Mouse (Mus musculus) B cell, adult 2 months (primary cell): ENCODE results near the gene Cfap298.

Experiments
- DNase-seq, 2 experiments: peaks; one replicate each; pipeline ENCODE4 v3.0.0; 2022

Cfap298 gene

DNA sequence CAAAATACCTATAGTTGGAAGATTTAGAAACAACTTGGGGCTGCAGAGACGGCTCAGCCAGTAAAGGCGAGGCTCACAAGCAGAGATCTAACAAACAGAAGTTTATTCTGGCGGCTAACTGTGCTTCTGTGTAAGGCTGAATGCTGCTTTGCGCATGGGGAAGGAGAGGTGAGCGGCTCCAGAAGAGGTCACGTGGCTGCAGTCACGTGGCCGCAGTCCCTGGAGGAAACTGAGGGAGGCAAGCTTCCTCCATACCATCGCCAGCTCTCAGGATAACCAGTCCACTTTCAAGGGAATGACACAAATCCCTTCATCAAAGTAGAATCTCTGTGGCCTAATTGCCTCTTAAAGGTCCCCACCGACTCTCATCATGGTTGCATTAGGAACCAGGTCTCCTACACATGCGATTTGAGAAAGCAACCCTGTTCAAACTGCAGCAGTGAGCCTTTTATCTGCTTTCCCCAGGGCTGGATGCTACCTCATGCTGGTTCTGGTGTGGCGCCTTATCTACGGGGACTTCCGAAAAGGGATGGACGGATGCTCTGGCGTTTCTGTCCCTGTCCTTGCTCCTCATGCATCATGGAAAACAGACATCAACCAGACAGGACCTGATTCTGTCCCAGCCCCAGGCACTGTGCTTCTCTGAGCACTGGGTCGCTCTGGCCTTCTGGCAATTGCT, 23.9 kb downstream of the Cfap298 start:
- no peak for DNase-seq

GRCm38 (mm10) chr16:90907250-90907649, 27.7 kb downstream of the Cfap298 start:
- DNase-seq = no peak

DNA sequence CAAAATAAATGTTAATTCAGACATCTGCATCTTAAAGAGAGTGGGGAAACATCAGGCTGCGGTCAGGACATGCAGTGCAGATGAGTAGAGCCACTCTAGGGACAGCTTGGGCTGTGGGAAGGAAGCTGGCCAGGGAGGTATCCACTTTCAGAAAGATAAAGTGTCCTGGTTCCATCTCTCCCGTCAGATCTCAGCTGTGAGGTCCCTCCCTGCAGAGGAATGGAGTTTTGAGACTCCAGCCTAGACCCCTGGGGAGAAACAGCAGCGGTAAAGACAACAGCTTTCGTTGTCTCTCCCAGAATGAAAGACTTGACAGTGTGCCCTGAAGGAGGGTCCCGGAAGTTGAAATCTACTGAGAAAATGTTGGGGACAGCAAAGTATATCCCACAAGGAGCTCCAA, 31.6 kb downstream of the Cfap298 start:
- no peak for DNase-seq

GRCm38 (mm10) chr16:90901364-90901763, 33.5 kb downstream of the Cfap298 start:
- no peak for DNase-seq

- DNase-seq = no peak
These were observed 35.4 kb downstream of the Cfap298 start for GRCm38 (mm10) chr16:90899498-90899897.

- DNase-seq = no peak
These were observed 37.3 kb downstream of the Cfap298 start for GRCm38 (mm10) chr16:90897651-90898050.

DNA sequence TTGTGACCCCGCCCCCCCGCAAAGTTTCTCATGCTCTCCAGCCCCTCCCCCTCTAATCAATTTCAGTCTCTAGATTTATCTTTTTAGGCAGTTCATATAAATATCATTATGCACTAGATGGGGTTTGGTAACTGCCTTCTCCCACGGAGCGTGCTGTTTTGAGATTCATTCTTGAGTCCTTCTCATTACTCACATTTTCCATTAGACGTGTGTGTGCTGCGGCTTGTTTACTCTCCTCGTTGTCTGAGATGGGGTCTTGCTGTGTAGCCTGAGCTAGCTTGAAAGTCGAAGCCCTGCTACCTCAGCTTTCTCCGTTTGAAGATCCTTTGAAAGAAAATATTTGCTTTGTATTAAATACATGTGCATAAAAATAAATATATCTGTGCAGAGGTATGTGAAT, 41.1 kb downstream of the Cfap298 start:
- no peak for DNase-seq

- DNase-seq = no peak
These were observed 41.9 kb downstream of the Cfap298 start for GRCm38 (mm10) chr16:90893019-90893418.

DNA sequence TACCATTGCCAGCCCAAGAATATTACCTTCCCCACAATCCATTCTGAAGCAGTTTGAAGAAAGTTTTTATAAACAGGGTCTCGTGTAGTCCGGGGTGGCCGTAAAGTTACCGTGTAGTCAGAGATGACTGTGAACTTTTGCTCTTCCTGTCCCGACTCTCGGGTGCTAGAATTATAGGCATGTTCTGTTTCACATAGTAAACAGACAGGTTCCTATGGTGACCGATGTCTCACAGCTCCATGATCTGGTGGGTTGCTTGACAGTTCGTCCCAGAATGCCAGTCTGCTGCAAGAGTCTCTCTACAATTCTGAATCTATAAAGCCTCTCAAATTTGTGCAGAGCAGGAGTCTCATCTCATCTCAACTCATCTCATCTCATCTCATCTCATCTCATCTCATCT, 42.8 kb downstream of the Cfap298 start:
- DNase-seq = no peak

GRCm38 (mm10) chr16:90891601-90892000, 43.3 kb downstream of the Cfap298 start:
- no peak for DNase-seq

DNA sequence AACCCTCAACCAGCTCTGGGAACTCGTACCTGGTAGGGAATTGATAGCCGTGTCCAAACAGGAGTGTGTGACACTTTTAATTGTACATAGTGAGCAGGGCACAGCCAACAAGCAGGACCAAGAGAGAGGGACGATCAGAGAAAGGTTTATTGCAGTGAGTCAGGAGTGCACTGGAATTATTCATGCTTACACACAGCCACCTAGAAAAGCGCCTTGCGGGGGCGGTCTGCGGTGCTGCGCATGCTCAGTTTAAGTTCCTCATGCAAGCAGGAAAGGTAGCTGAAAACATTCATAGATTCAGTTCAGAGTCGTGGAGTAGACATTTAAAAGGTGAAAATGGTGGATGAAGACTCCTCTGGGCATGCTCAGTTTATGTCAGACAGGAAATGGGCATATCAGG, 44.2 kb downstream of the Cfap298 start:
- no peak for DNase-seq

DNA sequence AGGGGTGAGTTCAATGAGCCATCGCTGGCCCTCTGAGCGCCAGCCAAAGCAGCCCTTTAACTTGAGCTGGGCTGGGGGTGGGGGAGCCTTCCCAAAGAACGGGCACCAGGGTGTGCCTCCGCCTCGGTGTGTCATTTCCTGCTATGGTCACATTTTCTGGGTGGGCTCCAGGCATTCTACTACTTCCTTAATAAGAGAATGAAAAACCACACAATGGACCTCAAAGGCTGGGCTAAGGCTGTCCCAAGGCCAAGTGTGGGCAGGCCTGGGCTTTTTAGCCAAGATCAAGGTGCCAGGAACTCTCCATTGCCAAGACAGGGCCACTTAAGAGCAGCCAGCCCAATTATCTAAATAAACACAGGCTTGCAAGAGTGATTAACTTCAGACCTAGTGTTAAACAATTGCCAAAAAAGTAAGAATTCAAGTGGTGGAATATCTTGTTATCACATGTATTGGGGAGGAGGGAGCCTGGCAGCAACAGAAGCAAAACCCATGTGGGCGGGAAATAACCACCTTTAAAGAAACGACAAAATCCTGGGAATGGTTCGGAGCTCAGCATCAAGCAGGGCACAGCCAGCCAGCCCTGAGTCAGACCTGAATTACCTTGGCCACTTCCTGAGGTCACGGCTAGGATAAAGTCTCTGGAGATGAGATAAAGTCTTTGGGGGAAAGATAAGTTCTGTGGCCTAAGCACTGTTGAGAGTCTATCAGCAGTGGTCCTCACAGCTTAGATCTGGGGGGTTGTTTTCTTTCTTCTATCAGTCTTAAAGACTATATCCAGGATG, 48.9 kb downstream of the Cfap298 start:
- DNase-seq = no peak

- DNase-seq = no peak
These were observed 49.6 kb downstream of the Cfap298 start for GRCm38 (mm10) chr16:90885351-90885750.

DNA sequence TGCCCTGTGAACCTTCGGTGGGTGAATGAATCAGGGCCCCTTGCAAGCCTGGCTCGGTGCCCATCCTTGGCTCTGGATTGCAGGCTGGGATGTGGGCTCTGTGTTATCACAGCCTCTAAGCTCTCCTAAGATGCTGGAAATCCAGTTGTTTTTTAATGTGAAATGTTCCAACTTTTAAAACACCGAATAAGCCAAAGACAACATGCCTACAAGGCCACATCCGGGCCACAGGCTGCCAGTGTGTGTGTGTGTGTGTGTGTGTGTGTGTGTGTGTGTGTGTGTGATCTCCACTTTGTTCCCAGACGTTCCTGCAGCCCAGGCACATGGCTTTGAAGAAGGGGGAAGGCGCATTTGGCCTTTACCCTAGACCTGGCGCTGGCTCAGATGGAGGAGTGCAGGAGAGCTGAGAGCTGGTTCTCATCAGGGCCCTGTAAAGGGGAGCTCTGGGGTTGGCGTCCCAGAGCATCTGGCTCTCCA, 52.4 kb downstream of the Cfap298 start:
- DNase-seq = no peak

DNA sequence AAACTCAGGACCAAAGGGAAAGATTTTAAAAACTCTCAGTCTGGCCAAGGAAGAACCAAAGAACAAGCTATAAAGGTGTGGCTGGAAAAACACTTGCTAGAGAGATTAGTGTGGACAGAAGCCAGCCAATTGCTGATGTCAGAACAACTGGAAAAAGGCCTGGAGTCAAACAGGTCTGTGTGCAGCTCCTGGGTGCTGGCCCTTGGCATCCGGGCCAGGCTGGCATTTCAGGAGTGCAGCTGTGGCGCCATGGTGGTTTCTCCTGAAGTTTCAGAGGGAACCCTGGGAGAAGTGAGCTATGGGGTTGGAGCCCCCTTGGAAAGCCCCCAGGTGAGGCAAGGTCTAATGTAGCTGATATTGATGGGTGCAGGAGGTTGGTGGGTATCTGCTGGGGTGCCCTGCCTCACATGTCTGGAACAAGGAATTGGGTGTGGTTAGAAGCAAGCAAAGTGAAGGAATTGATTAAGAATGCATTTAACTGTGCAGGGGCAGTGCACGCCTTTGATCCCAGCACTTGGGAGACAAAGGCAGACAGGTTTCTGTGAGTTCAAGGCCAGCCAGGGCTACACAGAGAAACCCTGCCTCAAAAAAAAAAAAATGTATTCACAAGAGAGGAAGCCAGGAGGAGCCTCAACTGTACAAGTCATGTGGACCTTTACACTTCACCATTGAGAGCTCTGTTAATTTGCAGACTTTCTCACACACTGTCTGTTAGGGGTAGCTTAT, 56.6 kb downstream of the Cfap298 start:
- DNase-seq = no peak
